Mouse (Mus musculus) MEL (cell line): ENCODE results near the gene Bmper. TPM values are rescaled to one million over a fixed set of nuclear protein-coding genes. Genes with fewer than 3 reads are reported as not detected.

Source experiments
- DNase-seq: peaks from one replicate; pipeline ENCODE4 v3.0.0; 2011; ENCODE audit warnings: low read depth, low spot score
- H3K27ac ChIP-seq: 2 replicates; pipeline ENCODE4 v1.5.1; 2012; ENCODE audit warnings: low read depth, mild to moderate bottlenecking, control low read depth, low read length, moderate library complexity; ENCODE audit not compliant: control insufficient read depth
- H3K27me3 ChIP-seq, 2 experiments: fragments of 150-350 bp in 1 of 2; sonication (generic) in 1 of 2; 2 replicates each; pipeline ENCODE4 v1.6.1; 2012; ENCODE audit warnings: low read length in 2 of 2, mild to moderate bottlenecking in 2 of 2, improper control_type of control experiment in 1 of 2, moderate library complexity in 1 of 2; ENCODE audit not compliant: insufficient read depth in 2 of 2, control insufficient read depth in 1 of 2
- H3K36me3 ChIP-seq, 2 experiments: 2 replicates each; pipeline ENCODE4 v1.6.1; 2012 to 2014; ENCODE audit warnings: low read length in 2 of 2, improper control_type of control experiment in 1 of 2, inconsistent platforms in 1 of 2, mild to moderate bottlenecking in 1 of 2; ENCODE audit not compliant: insufficient read depth in 2 of 2, control insufficient read depth in 1 of 2
- H3K4me1 ChIP-seq, 2 experiments: fragments of 150-350 bp in 1 of 2; sonication (generic) in 1 of 2; 2 replicates each; pipeline ENCODE4 v1.6.1; 2012; ENCODE audit warnings: low read length in 2 of 2, improper control_type of control experiment in 1 of 2, mild to moderate bottlenecking in 1 of 2; ENCODE audit not compliant: insufficient read depth in 2 of 2, control insufficient read depth in 1 of 2
- H3K4me3 ChIP-seq, 2 experiments: fragments of 150-350 bp in 1 of 2; sonication (generic) in 1 of 2; 2 replicates each; pipeline ENCODE4 v1.5.1; 2012; ENCODE audit warnings: low read depth in 2 of 2, low read length in 2 of 2, mild to moderate bottlenecking in 2 of 2, moderate library complexity in 2 of 2, control low read depth in 1 of 2, improper control_type of control experiment in 1 of 2; ENCODE audit not compliant: control insufficient read depth in 1 of 2, insufficient read depth in 1 of 2
- H3K79me2 ChIP-seq: 2 replicates; pipeline ENCODE4 v1.6.1; 2012; ENCODE audit warnings: mild to moderate bottlenecking, low read length, moderate library complexity; ENCODE audit not compliant: control insufficient read depth, poor library complexity, insufficient read depth
- H3K9ac ChIP-seq: 2 replicates; pipeline ENCODE4 v1.6.1; 2012; ENCODE audit warnings: low read depth, mild to moderate bottlenecking, control low read depth, low read length, moderate library complexity; ENCODE audit not compliant: control insufficient read depth, poor library complexity, severe bottlenecking
- H3K9me3 ChIP-seq: fragments of 150-350 bp; sonication (generic); replicated peaks from 2 replicates; pipeline ENCODE4 v1.6.1; 2012; ENCODE audit warnings: mild to moderate bottlenecking, low read length, improper control_type of control experiment, moderate library complexity; ENCODE audit not compliant: insufficient read depth
- E2F4 ChIP-seq: IDR thresholded peaks from 2 replicates; pipeline ENCODE4 v1.6.1; 2011; ENCODE audit warnings: low read depth, low read length, improper control_type of control experiment, borderline replicate concordance
- ELF1 ChIP-seq: IDR thresholded peaks from 2 replicates; pipeline ENCODE4 v1.6.1; 2014; ENCODE audit warnings: low read depth, mild to moderate bottlenecking, inconsistent platforms, low read length, improper control_type of control experiment, moderate library complexity
- ETS1 ChIP-seq: IDR thresholded peaks from 2 replicates; pipeline ENCODE4 v1.6.1; 2012; ENCODE audit warnings: low read depth, mild to moderate bottlenecking, inconsistent platforms, low read length, improper control_type of control experiment, moderate library complexity
- GATA1 ChIP-seq: IDR thresholded peaks from 2 replicates; pipeline ENCODE4 v1.6.1; 2011; ENCODE audit warnings: low read depth, low read length, improper control_type of control experiment
- HCFC1 ChIP-seq: IDR thresholded peaks from 2 replicates; pipeline ENCODE4 v1.6.1; 2012; ENCODE audit warnings: low read depth, mild to moderate bottlenecking, inconsistent platforms, low read length, improper control_type of control experiment, moderate library complexity
- MAZ ChIP-seq: IDR thresholded peaks from 2 replicates; pipeline ENCODE4 v1.6.1; 2012; ENCODE audit warnings: low read depth, mild to moderate bottlenecking, inconsistent platforms, low read length, improper control_type of control experiment
- MXI1 ChIP-seq: IDR thresholded peaks from 2 replicates; pipeline ENCODE4 v1.6.1; 2011; ENCODE audit warnings: mild to moderate bottlenecking, low read depth, low read length, improper control_type of control experiment
- MYB ChIP-seq: IDR thresholded peaks from 2 replicates; pipeline ENCODE4 v1.6.1; 2011; ENCODE audit warnings: mild to moderate bottlenecking, low read depth, low read length, improper control_type of control experiment
- MYC ChIP-seq: IDR thresholded peaks from 2 replicates; pipeline ENCODE4 v1.6.1; 2011; ENCODE audit warnings: low read depth, mild to moderate bottlenecking, low read length, improper control_type of control experiment, moderate library complexity
- NELFE ChIP-seq: IDR thresholded peaks from 2 replicates; pipeline ENCODE4 v1.6.1; 2011; ENCODE audit warnings: low read depth, low read length, improper control_type of control experiment
- POLR2A ChIP-seq, 2 experiments: IDR thresholded peaks; 2 replicates each; pipeline ENCODE4 v1.6.1; 2011 to 2012; ENCODE audit warnings: low read length in 2 of 2, mild to moderate bottlenecking in 2 of 2, control low read depth in 1 of 2, improper control_type of control experiment in 1 of 2, low read depth in 1 of 2, moderate library complexity in 1 of 2; ENCODE audit not compliant: control insufficient read depth in 1 of 2, insufficient read depth in 1 of 2, poor library complexity in 1 of 2
- POLR2AphosphoS5 ChIP-seq: IDR thresholded peaks from 2 replicates; pipeline ENCODE4 v1.6.1; 2012; ENCODE audit warnings: low read depth, borderline replicate concordance, mild to moderate bottlenecking, inconsistent platforms, low read length, moderate library complexity, mixed read lengths
- TAL1 ChIP-seq: IDR thresholded peaks from 2 replicates; pipeline ENCODE4 v1.6.1; 2012; ENCODE audit warnings: mild to moderate bottlenecking, inconsistent platforms, low read length, moderate library complexity, mixed read lengths
- TCF12 ChIP-seq: IDR thresholded peaks from 2 replicates; pipeline ENCODE4 v1.6.1; 2014; ENCODE audit warnings: low read depth, mild to moderate bottlenecking, inconsistent platforms, low read length, improper control_type of control experiment, moderate library complexity
- UBTF ChIP-seq: IDR thresholded peaks from 2 replicates; pipeline ENCODE4 v1.6.1; 2012; ENCODE audit warnings: low read depth, mild to moderate bottlenecking, inconsistent platforms, low read length, improper control_type of control experiment, moderate library complexity, borderline replicate concordance; ENCODE audit not compliant: insufficient read depth
- USF1 ChIP-seq: IDR thresholded peaks from 2 replicates; pipeline ENCODE4 v1.6.1; 2014; ENCODE audit warnings: low read depth, mild to moderate bottlenecking, inconsistent platforms, low read length, improper control_type of control experiment, moderate library complexity
- USF2 ChIP-seq, 2 experiments: IDR thresholded peaks; 2 replicates each; pipeline ENCODE4 v1.6.1; 2011 to 2012; ENCODE audit warnings: improper control_type of control experiment in 2 of 2, low read length in 2 of 2, borderline replicate concordance in 1 of 2, inconsistent platforms in 1 of 2, low read depth in 1 of 2, mild to moderate bottlenecking in 1 of 2; ENCODE audit not compliant: insufficient read depth in 1 of 2
- ZNF384 ChIP-seq: IDR thresholded peaks from 2 replicates; pipeline ENCODE4 v1.6.1; 2012; ENCODE audit warnings: low read depth, mild to moderate bottlenecking, inconsistent platforms, low read length, improper control_type of control experiment
- polyA plus RNA-seq, 2 experiments: library from polyadenylated mRNA; stranded (reverse) in 1 of 2; unstranded in 1 of 2; fragments of >175 nt in 1 of 2; fragments of >200 nt in 1 of 2; gene quantifications; 2 replicates each; pipeline versions ENCODE4 v1.2.1 to v1.2.4; 2012; ENCODE audit warnings: low replicate concordance in 2 of 2, low read depth in 1 of 2; ENCODE audit not compliant: insufficient read length in 2 of 2, insufficient read depth in 1 of 2, missing spikeins in 1 of 2
- total RNA-seq: library from RNA; depleted of rRNA; stranded (reverse); fragments of 300-350 nt; gene quantifications from 2 replicates; pipeline ENCODE4 v1.2.3, GENCODE M21; 2012

The Bmper gene
- total and polyA plus RNA-seq, 3 experiments, result not detected

DNA sequence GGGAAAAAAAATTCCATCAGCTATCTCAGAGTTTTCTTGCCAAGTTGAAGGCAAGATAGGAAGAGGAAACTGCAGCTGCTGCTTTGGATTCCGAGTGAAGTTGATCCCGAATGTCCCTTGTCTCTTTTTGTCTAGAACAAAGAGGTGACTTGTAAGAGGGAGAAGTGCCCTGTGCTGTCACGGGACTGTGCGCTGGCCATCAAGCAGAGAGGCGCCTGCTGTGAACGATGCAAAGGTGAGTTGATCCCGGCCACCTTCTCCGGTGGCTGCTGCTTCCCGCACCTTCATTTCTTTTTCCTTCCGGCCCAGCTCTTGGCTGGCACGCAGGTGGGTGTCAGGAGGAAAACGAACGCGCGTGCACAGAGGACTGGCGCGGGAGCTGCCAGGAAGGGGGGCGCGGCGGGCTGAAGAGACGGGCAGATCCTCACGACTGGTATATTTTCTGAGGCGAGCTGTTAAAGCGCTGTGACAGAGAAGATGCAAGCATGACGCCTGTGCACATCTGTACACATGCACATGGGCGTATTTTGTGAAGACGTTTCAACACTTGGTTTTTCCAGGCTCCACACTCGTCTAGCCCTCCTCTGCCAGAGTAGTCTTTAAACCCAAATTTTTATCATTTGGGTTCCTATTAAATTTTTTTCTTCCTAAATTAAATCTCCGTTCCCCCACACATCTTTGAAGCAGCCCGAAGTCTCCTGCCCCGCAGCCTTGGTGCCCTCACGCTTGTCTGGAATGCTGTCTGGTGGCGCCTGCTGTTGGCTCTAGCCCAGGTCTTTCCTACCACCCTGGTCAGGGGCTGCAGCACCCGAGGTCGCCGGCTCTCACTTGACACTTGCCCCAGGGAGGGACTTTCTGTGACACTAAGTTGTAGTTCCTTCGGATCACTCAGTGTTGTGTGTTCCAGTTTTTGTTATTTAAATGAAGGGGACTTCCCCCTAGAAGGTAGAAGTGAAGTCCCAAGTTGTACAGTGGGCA is 31.6 kb downstream of the Bmper start:
- Histone ChIP-seq H3K9me3 (no peaks in the 10 kb centered on the region), H3K4me1 (no peaks in the 10 kb centered on the region), H3K4me3 (no peak overlapping the region), H3K36me3 (no peaks in the 10 kb centered on the region), H3K27me3 (no peaks in the 10 kb centered on the region), H3K27ac (no peak overlapping the region), H3K79me2 (no peaks in the 10 kb centered on the region; the same call in 1 of the 2 replicates), H3K9ac (no peak overlapping the region)
- no peak for DNase-seq
- no peak for TF ChIP-seq NELFE

GRCm38 (mm10) chr9:23255841-23256240 is 33.0 kb downstream of the Bmper start:
- no peaks in the 10 kb centered on the region for H3K4me1 ChIP-seq
- no peak overlapping the region for H3K9ac ChIP-seq
- TF ChIP-seq UBTF (no peak), USF2 (IDR thresholded peaks at IDR 0.05; ENCODE audit: borderline replicate concordance in 1 of 2, insufficient read depth in 1 of 2, low read depth in 1 of 2, low read length in 2 of 2) (no peak), MXI1 (no peak), ELF1 (no peak), MYB (no peak), ETS1 (no peak), E2F4 (no peak), TCF12 (no peak), USF1 (no peak), TAL1 (no peak), MAZ (no peak), GATA1 (no peak), HCFC1 (no peak), NELFE (no peak), MYC (no peak), POLR2A (IDR thresholded peaks at IDR 0.05; ENCODE audit: control insufficient read depth in 1 of 2, insufficient read depth in 1 of 2, low read depth in 1 of 2, low read length in 2 of 2, poor library complexity in 1 of 2) (no peak), ZNF384 (no peak), POLR2AphosphoS5 (no peak)
- no peaks in the 10 kb centered on the region for H3K27me3 ChIP-seq
- no peak overlapping the region for H3K4me3 ChIP-seq
- DNase-seq, result no peak
- no peak overlapping the region for H3K27ac ChIP-seq
- H3K79me2 ChIP-seq, result no peaks in the 10 kb centered on the region; the same call in 1 of the 2 replicates
- no peaks in the 10 kb centered on the region for H3K9me3 ChIP-seq
- no peaks in the 10 kb centered on the region for H3K36me3 ChIP-seq
